In genomic region chr8:75033511-75034243, GRCm38 (mm10) we compare ENCODE assay signal across 8 mouse cellular contexts. TPM values are rescaled to one million over a fixed set of nuclear protein-coding genes. Genes with fewer than 3 reads are reported as not detected.
DNase-seq lines count a peak whose midpoint lies in the region; ATAC-seq and TF ChIP-seq lines count a peak whose summit lies in the region.

Gene Tom1, plus strand, starts transcription at chr8:75033705.

- peak within 1 kb of the TSS; percentile 56 for H3K9ac ChIP-seq in lung, postnatal 0 days (replicated peaks; ENCODE audit: low read depth)

- peak within 1 kb of the TSS; percentile 88 for H3K27ac ChIP-seq in hindbrain, embryonic 10.5 days
- H3K27ac ChIP-seq in lung, postnatal 0 days (ENCODE audit: low read length), result peak within 1 kb of the TSS; percentile 92

- H3K4me3 ChIP-seq in hindbrain, embryonic 10.5 days, result peak within 1 kb of the TSS; percentile 70
- peak within 1 kb of the TSS; percentile 71 for H3K4me3 ChIP-seq in lung, postnatal 0 days (ENCODE audit: low read depth, low read length)

- no peaks in the 10 kb centered on the region for H3K9me3 ChIP-seq in hindbrain, embryonic 10.5 days
- H3K9me3 ChIP-seq in lung, postnatal 0 days (ENCODE audit: low read length), result no peaks in the 10 kb centered on the region

- H3K27me3 ChIP-seq in hindbrain, embryonic 10.5 days (ENCODE audit: insufficient read depth, poor library complexity, severe bottlenecking), result no peaks in the 10 kb centered on the region
- no peaks in the 10 kb centered on the region for H3K27me3 ChIP-seq in lung, postnatal 0 days (replicated peaks; ENCODE audit: insufficient read depth, low read length)

- peak; percentile 84 for TF ChIP-seq EP300 in lung, postnatal 0 days (IDR thresholded peaks at IDR 0.05)

- peak; percentile 99 for DNase-seq in MN1 (ENCODE audit: low spot score)
- DNase-seq in cerebellum, adult 9-10 months, result peak; percentile 99
- DNase-seq in hindbrain, embryonic 10.5 days (ENCODE audit: low spot score), result peak; percentile 97
- DNase-seq in layer of hippocampus, adult 9-11 months, result peak; percentile 97
- peak; percentile 97 for DNase-seq in lung, postnatal 0 days (ENCODE audit: low spot score)
- DNase-seq in ovary, postnatal 14 days (ENCODE audit: low spot score), result peak; percentile 100
- DNase-seq in thymus, postnatal 14 days, result peak; percentile 97

- peak; percentile 90 for ATAC-seq in frontal cortex, adult (ENCODE audit: low TSS enrichment)
- ATAC-seq in lung, postnatal 0 days, result peak; percentile 97

- no peak for TF ChIP-seq CTCF in lung, postnatal 0 days (IDR thresholded peaks at IDR 0.05)

- H3K4me1 ChIP-seq in hindbrain, embryonic 10.5 days (replicated peaks), result peaks cover 14% of the 10 kb centered on the region
- no peaks in the 10 kb centered on the region for H3K4me1 ChIP-seq in lung, postnatal 0 days (ENCODE audit: insufficient read depth, low read depth, low read length)

- WGBS in hindbrain, embryonic 10.5 days, result under 1% methylated on average over 62 of the region's 62 CpGs
- under 1% methylated on average over 56 of the region's 62 CpGs for WGBS in lung, postnatal 0 days

- H3K36me3 ChIP-seq in hindbrain, embryonic 10.5 days, result peaks cover 29% of the 10 kb centered on the region
- H3K36me3 ChIP-seq in lung, postnatal 0 days (ENCODE audit: insufficient read depth, low read length), result no peaks in the 10 kb centered on the region

- H3K4me2 ChIP-seq in lung, postnatal 0 days (replicated peaks; ENCODE audit: low read depth, low read length), result peak within 1 kb of the TSS; percentile 82

RNA-seq across cellular contexts. Expression of gene Tom1, which starts in this region (rescaled TPM):
- 32.5 and 36.5 TPM in 2 replicates for polyA plus RNA-seq in hindbrain, embryonic 10.5 days (2016; fragmentation: Nextera tagmentation; extraction: Ambion mirVana)
- polyA plus RNA-seq in lung, postnatal 0 days (2015; fragmentation: Nextera tagmentation; extraction: Ambion mirVana), result 29.7 and 34.3 TPM in 2 replicates

Comparison
In these comparisons a context has a peak if more than half of its experiments do, and no peak if none do; other contexts are left out.
1. Peak in every context shown above with its lines: DNase-seq, ATAC-seq, H3K4me3 ChIP-seq and H3K27ac ChIP-seq.